Mouse (Mus musculus): ENCODE data around the gene H2-Q7. TPM values are rescaled to one million over a fixed set of nuclear protein-coding genes. Genes with fewer than 3 reads are reported as not detected.
A peak's percentile ranks its signal among the peaks of the same experiment; 100 is the strongest.
"Not testable (repeated sequence)": the region's sequence is repeated elsewhere in the genome, so short reads cannot be mapped to it uniquely, and the experiment has no call there.

The H2-Q7 gene
- polyA plus RNA-seq, 1 experiment from 2014 or later: 38.8 TPM

GRCm38 (mm10) chr17:35435577-35435976 lies 3.4 kb upstream of the H2-Q7 start:
- not testable (repeated sequence) for DNase-seq (ENCODE audit: low spot score)

- not testable (repeated sequence) for DNase-seq (ENCODE audit: low spot score)
Measured at GRCm38 (mm10) chr17:35437386-35437936, 1.5 kb upstream of the H2-Q7 start.

GRCm38 (mm10) chr17:35438395-35438794 lies 560 bp upstream of the H2-Q7 start:
- not testable (repeated sequence) for DNase-seq (ENCODE audit: low spot score)

- not testable (repeated sequence) for DNase-seq (ENCODE audit: low spot score)
Measured at GRCm38 (mm10) chr17:35439295-35439747, 366 bp downstream of the H2-Q7 start.

- not testable (repeated sequence) for DNase-seq (ENCODE audit: low spot score)
Measured at GRCm38 (mm10) chr17:35439925-35440645, 1.1 kb downstream of the H2-Q7 start.

- not testable (repeated sequence) for DNase-seq (ENCODE audit: low spot score)
Measured at GRCm38 (mm10) chr17:35442376-35442775, 3.4 kb downstream of the H2-Q7 start.

- not testable (repeated sequence) for DNase-seq (ENCODE audit: low spot score)
Measured at GRCm38 (mm10) chr17:35444510-35444909, 5.6 kb downstream of the H2-Q7 start.

- DNase-seq (ENCODE audit: low spot score): not testable (repeated sequence)
Measured at GRCm38 (mm10) chr17:35458247-35458646, 19.3 kb downstream of the H2-Q7 start.

GRCm38 (mm10) chr17:35460513-35461341 lies 21.8 kb downstream of the H2-Q7 start:
- DNase-seq (ENCODE audit: low spot score): not testable (repeated sequence)

- DNase-seq (ENCODE audit: low spot score): peak; percentile 67
Measured at GRCm38 (mm10) chr17:35465651-35466050, 26.7 kb downstream of the H2-Q7 start.

GRCm38 (mm10) chr17:35468936-35469335 lies 30.0 kb downstream of the H2-Q7 start:
- not testable (repeated sequence) for DNase-seq (ENCODE audit: low spot score)

GRCm38 (mm10) chr17:35469842-35470751 lies 31.1 kb downstream of the H2-Q7 start, which contains the start of gene H2-Q10:
Gene H2-Q10 (plus strand): TSS chr17:35470089.
- DNase-seq (ENCODE audit: low spot score): no peak

GRCm38 (mm10) chr17:35484066-35484465 lies 45.1 kb downstream of the H2-Q7 start:
- DNase-seq (ENCODE audit: low spot score): peak; percentile 61

GRCm38 (mm10) chr17:35485702-35486101 lies 46.7 kb downstream of the H2-Q7 start:
- DNase-seq (ENCODE audit: low spot score): no peak

- DNase-seq (ENCODE audit: low spot score): no peak
Measured at GRCm38 (mm10) chr17:35486726-35487125, 47.8 kb downstream of the H2-Q7 start.

GRCm38 (mm10) chr17:35488041-35488440 lies 49.1 kb downstream of the H2-Q7 start:
- no peak for DNase-seq (ENCODE audit: low spot score)

- no peak for DNase-seq (ENCODE audit: low spot score)
Measured at GRCm38 (mm10) chr17:35490320-35490719, 51.4 kb downstream of the H2-Q7 start.
